Mouse (Mus musculus) bone marrow macrophage, adult 2 months (primary cell): ENCODE results near the gene Fam222b. TPM values are rescaled to one million over a fixed set of nuclear protein-coding genes. Genes with fewer than 3 reads are reported as not detected.

Source experiments
- H3K27ac ChIP-seq: 2 replicates; pipeline ENCODE4 v1.5.1; 2012; ENCODE audit warnings: low read depth, low read length; ENCODE audit not compliant: insufficient read depth
- H3K4me1 ChIP-seq: 2 replicates; pipeline ENCODE4 v1.6.1; 2012; ENCODE audit warnings: low read length; ENCODE audit not compliant: control insufficient read depth, insufficient read depth
- H3K4me3 ChIP-seq: 2 replicates; pipeline ENCODE4 v1.5.1; 2012; ENCODE audit warnings: mild to moderate bottlenecking, low read length, moderate library complexity; ENCODE audit not compliant: insufficient read depth
- CTCF ChIP-seq: IDR thresholded peaks from 2 replicates; pipeline ENCODE4 v1.5.1; 2012; ENCODE audit warnings: low read depth, mild to moderate bottlenecking, low read length, moderate library complexity
- POLR2A ChIP-seq: IDR thresholded peaks from 2 replicates; pipeline ENCODE4 v1.6.1; 2012; ENCODE audit warnings: mild to moderate bottlenecking, low read depth, low read length, borderline replicate concordance
- polyA plus RNA-seq: library from polyadenylated mRNA; stranded (reverse); fragments of >200 nt; gene quantifications from 2 replicates; pipeline ENCODE4 v1.2.4, GENCODE M21; 2012; ENCODE audit not compliant: missing spikeins, insufficient read depth, insufficient read length

Gene Fam222b
- polyA plus RNA-seq, 1 experiment = 11.4 TPM

DNA sequence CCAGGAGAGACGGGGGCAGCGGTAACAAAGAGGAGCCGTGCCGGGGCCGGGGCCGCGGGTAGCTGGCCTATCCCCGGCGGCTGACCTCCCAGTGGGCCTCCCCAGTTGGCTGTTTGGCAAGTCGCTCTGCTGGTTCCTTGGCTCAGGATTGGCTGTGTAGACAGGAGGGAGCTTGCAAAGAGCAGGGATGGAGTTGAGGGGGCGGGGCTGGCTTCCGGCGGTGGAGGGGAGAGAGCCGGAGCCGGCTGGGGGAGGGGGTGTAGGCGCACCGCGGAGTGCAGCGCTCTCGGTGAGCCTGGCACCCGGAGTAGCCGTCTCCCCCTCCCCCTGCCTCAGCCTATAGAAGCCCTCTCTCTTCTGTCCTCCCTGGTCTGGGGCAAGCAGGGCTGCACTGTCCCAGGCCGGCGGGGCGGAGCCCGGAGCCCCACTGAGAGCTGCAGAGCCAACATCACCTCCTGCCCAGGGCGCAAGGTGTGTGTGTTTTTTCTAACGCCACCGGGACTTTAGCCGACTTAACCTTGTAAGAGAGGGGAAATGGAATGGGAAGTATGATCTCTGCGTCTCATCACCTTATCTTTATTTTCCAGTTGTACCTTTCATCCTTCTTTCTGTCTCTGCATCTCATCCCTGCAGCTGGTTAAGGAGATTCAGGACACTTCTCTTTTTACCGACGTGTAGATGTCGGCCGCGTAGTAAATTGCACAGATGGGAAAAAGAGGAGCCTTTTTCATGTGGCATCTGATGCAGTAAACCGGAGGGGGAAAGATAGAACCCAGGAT is 21.1 kb downstream of the Fam222b start:
- Histone ChIP-seq H3K27ac (no peak overlapping the region), H3K4me1 (peaks cover 43% of the 10 kb centered on the region), H3K4me3 (peak overlapping the region; percentile 60)
- TF ChIP-seq CTCF (no peak), POLR2A (no peak)

- H3K4me1 ChIP-seq = peaks cover 45% of the 10 kb centered on the region
- no peak overlapping the region for H3K27ac ChIP-seq
- no peak overlapping the region for H3K4me3 ChIP-seq
Measured at GRCm38 (mm10) chr11:78116146-78116410, 21.6 kb downstream of the Fam222b start.

GRCm38 (mm10) chr11:78118467-78118866 is 24.0 kb downstream of the Fam222b start:
- TF ChIP-seq CTCF (no peak), POLR2A (no peak)
- H3K4me1 ChIP-seq = peaks cover 43% of the 10 kb centered on the region
- H3K27ac ChIP-seq = no peak overlapping the region
- H3K4me3 ChIP-seq = no peak overlapping the region

More at GRCm38 (mm10) chr11:78116146-78116410, 21.6 kb downstream of the Fam222b start:
- TF ChIP-seq CTCF = no peak
- TF ChIP-seq POLR2A = no peak

- Histone ChIP-seq H3K4me3 (no peak overlapping the region), H3K4me1 (peaks cover 30% of the 10 kb centered on the region), H3K27ac (no peak overlapping the region)
- TF ChIP-seq POLR2A (no peak), CTCF (no peak)
Measured at GRCm38 (mm10) chr11:78119898-78120297, 25.4 kb downstream of the Fam222b start.

GRCm38 (mm10) chr11:78121176-78121575 is 26.7 kb downstream of the Fam222b start:
- no peak for TF ChIP-seq CTCF
- no peak for TF ChIP-seq POLR2A
- peaks cover 32% of the 10 kb centered on the region for H3K4me1 ChIP-seq
- no peak overlapping the region for H3K27ac ChIP-seq

DNA sequence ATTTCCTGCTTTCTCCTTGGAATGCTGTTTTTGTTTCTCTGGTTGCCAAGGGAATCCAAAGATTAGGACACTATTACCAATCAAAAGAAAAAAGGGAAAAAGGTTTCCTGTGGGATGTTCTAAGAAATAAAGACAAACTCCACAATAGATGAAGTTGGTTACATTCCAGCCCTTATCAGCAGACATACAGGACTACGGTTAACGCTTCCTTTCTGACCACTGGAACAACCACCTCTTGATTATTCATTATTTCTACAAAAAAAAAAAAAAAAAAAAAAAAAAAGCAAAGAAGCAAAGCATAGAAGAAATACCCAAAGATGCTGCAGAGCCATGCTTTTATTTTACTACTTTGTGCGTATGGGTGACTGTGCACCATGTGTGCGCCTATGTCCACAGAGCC is 28.4 kb downstream of the Fam222b start:
- Histone ChIP-seq H3K4me1 (peaks cover 45% of the 10 kb centered on the region), H3K4me3 (no peak overlapping the region), H3K27ac (no peak overlapping the region)
- TF ChIP-seq POLR2A = no peak
- no peak for TF ChIP-seq CTCF

More at GRCm38 (mm10) chr11:78121176-78121575, 26.7 kb downstream of the Fam222b start:
- no peak overlapping the region for H3K4me3 ChIP-seq

GRCm38 (mm10) chr11:78123782-78124181 is 29.3 kb downstream of the Fam222b start:
- Histone ChIP-seq H3K4me3 (no peak overlapping the region), H3K4me1 (peaks cover 38% of the 10 kb centered on the region), H3K27ac (no peak overlapping the region)
- TF ChIP-seq CTCF (no peak), POLR2A (no peak)

DNA sequence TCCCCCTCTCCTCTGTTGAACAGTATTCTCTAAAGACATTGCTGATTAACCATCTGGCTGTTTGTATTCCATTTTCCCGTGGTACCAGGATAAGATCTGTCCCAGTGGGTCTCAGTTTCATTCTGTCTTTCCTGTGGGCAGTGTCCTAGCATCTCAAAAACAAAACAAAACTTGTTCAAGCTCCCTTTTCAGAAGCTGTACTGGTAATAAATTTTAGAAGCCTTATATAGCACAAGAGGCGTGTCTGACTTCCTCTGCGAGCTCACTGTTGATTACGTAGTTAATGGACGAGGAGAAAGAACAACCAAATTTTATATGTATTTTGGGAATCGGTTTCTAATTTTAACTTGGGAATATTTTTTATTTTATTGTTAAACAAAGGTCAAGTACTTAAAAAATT is 31.2 kb downstream of the Fam222b start:
- Histone ChIP-seq H3K4me1 (peaks cover 23% of the 10 kb centered on the region), H3K4me3 (no peak overlapping the region), H3K27ac (no peak overlapping the region)
- no peak for TF ChIP-seq POLR2A

GRCm38 (mm10) chr11:78126739-78127138 is 32.3 kb downstream of the Fam222b start:
- H3K27ac ChIP-seq = no peak overlapping the region
- peaks cover 23% of the 10 kb centered on the region for H3K4me1 ChIP-seq
- H3K4me3 ChIP-seq = no peak overlapping the region
- TF ChIP-seq CTCF (no peak), POLR2A (no peak)

- no peak overlapping the region for H3K4me3 ChIP-seq
- peaks cover 34% of the 10 kb centered on the region for H3K4me1 ChIP-seq
- no peak overlapping the region for H3K27ac ChIP-seq
- TF ChIP-seq POLR2A (no peak), CTCF (no peak)
Measured at GRCm38 (mm10) chr11:78129458-78129857, 35.0 kb downstream of the Fam222b start.
